ENCODE assay signal across 42 mouse cellular contexts in genomic region chr3:55144916-55145315, GRCm38 (mm10). TPM values are rescaled to one million over a fixed set of nuclear protein-coding genes. Genes with fewer than 3 reads are reported as not detected.
"Had no signal": no experiment of that assay in that cellular context is flagged by ENCODE, and none has a peak within 500 bp of the region (broad histone marks: within the 10 kb centered on the region; RNA-seq: fewer than 3 reads in every experiment).

No protein-coding gene starts in this region.

- H3K36me3 ChIP-seq: heart, embryonic 10.5 days; heart, embryonic 12.5 days; hindbrain, embryonic 10.5 days; hindbrain, embryonic 12.5 days; kidney, embryonic 15.5 days; limb, embryonic 13.5 days; liver, embryonic 12.5 days had no signal

- ATAC-seq: hindbrain, embryonic 16.5 days; intestine, embryonic 16.5 days; liver, embryonic 12.5 days had no signal

- H3K4me2 ChIP-seq: heart, embryonic 12.5 days; hindbrain, embryonic 12.5 days; hindbrain, embryonic 14.5 days; kidney, embryonic 15.5 days; limb, embryonic 13.5 days; limb, embryonic 15.5 days; liver, embryonic 12.5 days had no signal

- H3K9me3 ChIP-seq: heart, embryonic 10.5 days; heart, embryonic 12.5 days; hindbrain, embryonic 10.5 days; hindbrain, embryonic 12.5 days; kidney, embryonic 15.5 days; limb, embryonic 13.5 days; limb, embryonic 15.5 days; liver, embryonic 12.5 days had no signal

- H3K27me3 ChIP-seq: heart, embryonic 12.5 days; hindbrain, embryonic 12.5 days; kidney, embryonic 15.5 days; limb, embryonic 13.5 days; limb, embryonic 15.5 days; liver, embryonic 12.5 days had no signal

- H3K4me3 ChIP-seq: gastrocnemius, adult 2 months; heart, embryonic 10.5 days; heart, embryonic 12.5 days; hindbrain, embryonic 10.5 days; hindbrain, embryonic 12.5 days; kidney, embryonic 15.5 days; limb, embryonic 13.5 days; limb, embryonic 15.5 days; liver, embryonic 12.5 days had no signal

- H3K9ac ChIP-seq: heart, embryonic 12.5 days; hindbrain, embryonic 12.5 days; hindbrain, embryonic 14.5 days; kidney, embryonic 15.5 days; limb, embryonic 13.5 days; limb, embryonic 15.5 days; liver, embryonic 12.5 days had no signal

- H3K4me1 ChIP-seq: heart, embryonic 10.5 days; heart, embryonic 12.5 days; hindbrain, embryonic 12.5 days; limb, embryonic 13.5 days; limb, embryonic 15.5 days; liver, embryonic 12.5 days had no signal

- DNase-seq: gastrocnemius, adult 2 months; gastrocnemius, postnatal 10 days; gastrocnemius, postnatal 25 days; heart, adult 18-20 months; heart, postnatal 10 days; heart, postnatal 4 days; kidney, adult 11 months; kidney, adult 2 months; kidney, adult 9 months; kidney, postnatal 14 days; kidney, postnatal 36 days; layer of hippocampus, adult 9-11 months; layer of hippocampus, postnatal 36 days; left cerebral cortex, postnatal 4 days had no signal

- H3K27ac ChIP-seq: gastrocnemius, adult 2 months; heart, embryonic 10.5 days; hindbrain, embryonic 10.5 days; hindbrain, embryonic 12.5 days; hindbrain, embryonic 14.5 days; kidney, embryonic 15.5 days; kidney, postnatal 0 days; limb, embryonic 13.5 days; limb, embryonic 15.5 days; liver, embryonic 12.5 days had no signal

RNA-seq across cellular contexts. Expression of gene Ccdc169, which starts 7.8 kb away (rescaled TPM):
- total RNA-seq: gastrocnemius, postnatal 25 days; layer of hippocampus, postnatal 14 days had no signal
- polyA plus RNA-seq: heart, embryonic 14.5 days; heart, embryonic 16.5 days; hindbrain, embryonic 14.5 days; intestine, embryonic 14.5 days; intestine, embryonic 16.5 days; large intestine, adult 2 months; liver, adult 2 months; liver, embryonic 12.5 days had no signal

RNA-seq across cellular contexts. Expression of gene Sohlh2, which starts 36.9 kb away (rescaled TPM):
- total RNA-seq: gastrocnemius, adult 2 months; gastrocnemius, postnatal 25 days; granulocyte monocyte progenitor cell, adult 5-6 weeks; heart, adult 18-20 months; heart, adult 8-10 months; heart, postnatal 10 days; heart, postnatal 25 days; layer of hippocampus, adult 8-10 months; layer of hippocampus, postnatal 14 days; layer of hippocampus, postnatal 36 days; left cerebral cortex, adult 18-20 months; left cerebral cortex, adult 8-10 months; left cerebral cortex, postnatal 10 days; left cerebral cortex, postnatal 25 days; left cerebral cortex, postnatal 4 days; liver, adult 2 months had no signal
- polyA plus RNA-seq: frontal cortex, adult 2 months; heart, embryonic 14.5 days; hindbrain, embryonic 10.5 days; hindbrain, embryonic 12.5 days; intestine, embryonic 14.5 days; intestine, embryonic 16.5 days; kidney, adult 2 months; kidney, embryonic 15.5 days; kidney, postnatal 0 days; large intestine, adult 2 months; limb, embryonic 11.5 days; limb, embryonic 13.5 days; liver, adult 2 months; liver, embryonic 12.5 days had no signal
